Mouse (Mus musculus): ENCODE data around the gene Ice1.

DNA sequence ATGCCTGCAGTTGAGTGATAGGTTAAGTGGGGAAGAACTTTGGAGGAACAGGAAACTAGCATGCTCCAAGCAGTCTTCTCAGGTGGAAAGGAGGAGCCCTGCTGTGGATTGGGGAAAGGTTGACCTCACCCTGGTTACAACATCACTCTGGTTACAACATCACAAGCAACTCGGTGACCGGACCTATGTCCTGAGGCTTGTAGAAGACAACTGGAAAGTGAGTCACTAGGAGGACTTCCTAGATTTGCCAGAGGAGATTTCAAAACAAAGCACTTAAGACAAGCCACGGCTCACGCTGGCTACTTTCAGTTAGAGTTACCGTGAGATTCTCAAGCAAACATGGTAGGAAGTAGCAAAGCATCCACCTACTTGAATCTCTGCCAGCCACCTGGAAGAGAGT, 3.9 kb upstream of the Ice1 start:
- TF ChIP-seq EP300 (IDR thresholded peaks at IDR 0.05; ENCODE audit: low read depth) (no peak), CTCF (IDR thresholded peaks at IDR 0.05; ENCODE audit: low read depth) (no peak)

Data from liver, embryonic 14.5 days (tissue).